Mouse (Mus musculus): ENCODE measurements at regions not wholly inside any gene's neighbourhood (a gene's known extent, or its start where the extent isn't known, plus 50 kb on each side); places are given as distances from the start of the nearest gene placed in this dataset.

DNA sequence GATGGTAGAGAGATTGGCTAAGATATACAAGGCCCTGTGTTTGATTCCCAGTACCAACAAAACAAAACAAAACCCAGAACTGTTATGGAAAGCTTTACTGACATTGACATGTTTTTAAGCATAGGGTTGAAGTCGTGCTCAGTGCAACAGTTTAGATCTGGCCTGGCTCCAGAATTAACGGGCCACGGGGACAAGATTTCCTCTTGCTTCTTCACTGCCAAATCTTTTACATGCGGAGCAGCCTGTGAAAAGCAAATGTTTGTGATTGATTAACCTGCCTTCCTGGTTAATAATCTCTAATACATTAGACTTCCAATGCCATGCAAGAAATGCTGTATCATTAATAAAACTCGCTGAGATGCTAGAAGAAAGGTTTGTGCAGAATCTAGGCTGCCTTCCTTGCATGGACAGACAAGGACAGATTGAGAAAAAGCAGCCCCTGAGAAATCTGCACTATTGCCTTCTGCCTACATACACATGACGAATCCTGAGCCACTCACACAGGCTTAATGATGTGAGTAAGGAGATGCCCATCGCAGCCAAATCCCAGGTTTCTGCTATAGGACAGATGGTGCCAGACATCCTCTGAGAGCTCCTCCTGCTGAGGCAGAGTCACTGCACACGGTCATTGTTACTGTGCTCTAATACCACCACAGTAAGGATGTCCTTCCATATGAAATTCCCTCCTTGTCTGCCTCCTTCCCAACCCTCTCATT lies 697.2 kb upstream of the Tmem132c start:
- TF ChIP-seq CTCF (IDR thresholded peaks at IDR 0.05; ENCODE audit: low read depth, low read length) (no peak), POLR2AphosphoS5 (IDR thresholded peaks at IDR 0.05; ENCODE audit: insufficient replicate concordance, low read depth, low read length) (no peak), GATA1 (IDR thresholded peaks at IDR 0.05; ENCODE audit: borderline replicate concordance, low read length) (no peak), GATA2 (IDR thresholded peaks at IDR 0.05; ENCODE audit: borderline replicate concordance, low read depth, low read length) (no peak)
